Mouse (Mus musculus): ENCODE measurements around the gene Mmel1.

Gene Mmel1

DNA sequence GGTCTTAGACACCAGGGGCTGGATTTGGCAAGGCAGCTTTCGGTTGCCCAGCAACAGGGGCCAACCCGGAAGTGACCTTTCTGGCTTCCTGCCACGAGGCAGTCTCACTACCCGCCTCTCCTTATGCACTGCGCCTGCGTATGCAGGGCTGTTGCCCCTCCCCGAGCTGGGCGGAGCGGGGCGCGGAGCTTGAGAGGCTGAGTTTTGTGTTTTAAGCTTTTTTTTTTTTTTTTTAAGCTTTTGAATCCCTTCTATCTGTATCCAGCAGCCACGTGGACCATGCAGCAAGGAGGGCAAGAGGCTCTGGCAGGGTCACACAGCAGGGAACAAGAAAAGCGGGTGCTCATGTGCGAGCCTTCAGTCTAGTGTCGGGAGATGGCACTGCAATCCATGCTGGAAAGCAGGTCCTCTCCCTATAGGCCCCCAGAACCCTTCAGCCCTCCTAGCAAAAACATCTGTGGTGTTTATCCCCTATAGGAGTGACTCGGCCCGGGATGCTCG, 5.1 kb upstream of the Mmel1 start:
- in situ Hi-C loops (cut with MseI, MboI): no loop called here

GRCm38 (mm10) chr4:154864961-154865760, 4.2 kb upstream of the Mmel1 start:
- in situ Hi-C loops (cut with MseI, MboI): no loop called here

DNA sequence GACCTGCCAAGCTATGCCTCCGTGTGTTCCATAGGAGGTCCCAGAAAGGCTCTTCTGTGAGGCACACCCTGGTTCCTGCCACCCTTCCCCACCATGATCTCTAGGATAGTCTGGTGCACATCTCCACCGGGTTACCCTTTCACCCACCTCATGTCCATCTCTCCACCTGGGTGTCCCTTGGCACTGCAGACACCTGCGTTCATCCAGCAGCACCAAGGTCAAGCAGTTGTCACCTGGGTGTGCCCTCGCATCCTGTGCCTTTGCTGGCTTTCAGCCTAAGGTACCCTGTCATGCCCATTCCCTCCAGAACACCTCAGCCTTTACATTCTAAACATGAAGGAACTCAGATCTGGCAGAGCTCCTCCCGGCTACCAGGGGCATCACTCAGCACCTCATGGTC, 3.0 kb upstream of the Mmel1 start:
- in situ Hi-C loops (cut with MseI, MboI): no loop called here

GRCm38 (mm10) chr4:154867257-154867656, 2.1 kb upstream of the Mmel1 start:
- in situ Hi-C loops (cut with MseI, MboI): no loop called here

DNA sequence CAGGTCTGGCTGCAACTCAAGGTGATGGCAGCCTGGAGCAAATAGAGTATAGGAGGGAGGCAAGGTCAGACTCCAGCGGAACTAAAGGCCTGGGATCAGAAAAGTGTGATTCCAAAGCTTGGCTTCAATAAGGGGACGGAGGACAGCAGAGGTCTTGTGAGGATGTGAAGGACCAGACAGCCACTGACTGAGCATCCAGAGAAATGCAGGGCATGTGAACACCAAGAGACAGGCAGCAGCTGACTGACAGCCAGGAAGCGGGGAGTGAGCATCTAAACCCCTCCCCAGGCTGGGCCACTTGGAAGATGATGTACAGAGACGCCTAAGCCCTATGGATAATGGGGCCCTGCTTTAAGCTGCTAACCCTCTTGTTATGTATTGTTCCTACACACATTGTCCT, 1.3 kb downstream of the Mmel1 start:
- in situ Hi-C loops (cut with MseI, MboI): loop anchor here in 1 of 2 experiments (10.0 kb wide), 1 partner anchor 74 kb away; no protein-coding TSS in a partner anchor

DNA sequence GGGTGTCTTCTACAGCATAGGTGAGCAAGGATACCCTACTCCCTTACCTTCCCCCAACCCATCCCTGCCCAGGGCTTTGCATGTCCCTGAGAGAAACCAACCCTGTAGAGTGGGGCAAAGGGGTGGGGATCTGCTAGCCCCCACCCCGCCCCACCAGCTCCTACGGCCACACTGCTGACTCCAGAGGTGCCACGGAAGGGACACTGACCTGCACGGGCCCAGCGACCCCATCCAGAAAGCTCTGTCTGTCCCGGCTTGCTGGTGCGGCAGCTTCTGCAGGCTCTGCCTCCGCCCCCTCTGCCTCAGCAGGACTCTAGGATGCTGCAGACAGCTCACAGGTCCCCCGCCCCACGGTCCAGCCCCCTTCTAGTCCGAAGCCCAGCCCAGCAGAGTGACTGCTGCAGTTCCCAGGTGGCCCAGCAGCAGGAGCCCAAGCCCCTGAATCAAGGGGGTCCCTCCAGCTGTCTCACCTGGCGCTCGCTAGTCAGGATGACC, 2.4 kb downstream of the Mmel1 start:
- in situ Hi-C loops (cut with MseI, MboI): loop anchor here in 1 of 2 experiments (10.0 kb wide), 1 partner anchor 73 kb away; no protein-coding TSS in a partner anchor

DNA sequence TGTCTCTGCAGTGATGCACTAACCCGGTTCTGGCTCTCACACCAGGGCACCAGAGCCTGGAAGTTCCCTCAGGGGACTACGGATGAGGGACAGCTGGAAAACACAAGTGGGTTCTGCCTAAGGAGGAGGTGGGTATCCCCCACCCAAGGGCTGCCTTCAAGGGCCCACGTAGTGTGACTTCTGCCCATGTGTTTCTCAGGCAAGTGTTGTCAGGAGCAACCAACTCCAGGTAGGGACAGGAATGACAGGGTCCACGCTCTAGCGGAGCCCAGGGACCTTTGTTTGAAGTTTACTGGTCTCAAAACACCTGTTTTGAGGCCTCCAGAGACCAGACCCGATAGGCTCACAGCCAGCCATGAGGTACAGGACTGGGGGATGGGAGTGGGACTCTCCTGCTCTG, 3.8 kb downstream of the Mmel1 start:
- in situ Hi-C loops (cut with MseI, MboI): loop anchor here in 1 of 2 experiments (10.0 kb wide), 1 partner anchor 72 kb away; no protein-coding TSS in a partner anchor

- in situ Hi-C loops (cut with MseI, MboI): loop anchor here (5.0 to 10.0 kb wide), 3 partner anchors 64 to 184 kb away; no protein-coding TSS in a partner anchor
These were observed 8.6 kb downstream of the Mmel1 start for GRCm38 (mm10) chr4:154877864-154878548.

DNA sequence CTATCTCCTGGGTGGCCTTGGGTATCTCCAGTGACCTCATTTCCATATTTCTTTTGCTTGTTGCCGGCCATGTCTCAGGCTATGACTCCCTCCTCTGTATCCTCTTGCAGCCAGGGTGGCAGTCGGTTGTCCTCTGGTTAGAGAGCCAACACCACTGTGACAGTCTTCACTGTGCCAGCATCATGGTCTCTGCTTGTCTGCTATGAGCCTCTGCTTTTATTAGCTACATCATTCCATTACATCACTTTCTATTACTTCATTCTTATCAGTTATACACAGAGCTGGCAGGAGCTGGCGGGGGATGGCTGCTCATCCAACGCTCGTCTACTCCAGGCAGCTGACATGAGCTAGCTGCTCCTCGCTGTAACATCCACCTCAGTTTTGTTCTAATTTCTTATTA, 11.3 kb downstream of the Mmel1 start:
- in situ Hi-C loops (cut with MseI, MboI): no loop called here

DNA sequence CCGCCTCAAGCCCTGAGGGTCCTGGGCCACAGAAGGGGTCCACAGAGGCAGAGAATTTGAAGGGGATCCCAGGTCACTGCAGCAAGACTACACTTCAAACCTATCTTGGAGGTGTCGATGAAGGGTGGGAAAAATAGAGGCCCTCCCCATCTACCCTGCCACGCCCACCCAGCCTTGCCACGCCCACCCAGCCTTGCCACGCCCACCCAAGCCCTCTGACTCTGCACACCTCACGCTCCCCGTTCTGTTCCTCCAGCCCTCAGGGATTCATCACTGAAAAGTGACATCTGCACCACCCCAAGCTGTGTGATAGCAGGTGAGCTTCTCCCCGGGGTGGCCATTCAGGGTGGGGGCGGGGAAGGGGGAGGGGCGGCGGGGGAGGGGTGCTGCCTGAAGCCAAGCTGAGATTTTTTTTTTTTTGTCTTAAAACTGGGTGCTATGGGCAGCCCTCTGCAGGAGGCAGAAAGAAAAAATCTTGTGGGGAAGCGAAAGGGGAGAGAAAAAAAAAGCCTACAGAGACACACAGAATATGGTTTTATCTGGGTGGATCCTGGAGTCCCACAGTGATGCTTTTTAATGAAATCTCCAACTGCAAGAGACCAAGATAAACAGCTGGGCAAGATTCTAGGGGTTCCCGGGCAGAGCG, 12.8 kb downstream of the Mmel1 start:
- in situ Hi-C loops (cut with MseI, MboI): no loop called here

GRCm38 (mm10) chr4:154885416-154885815, 16.0 kb downstream of the Mmel1 start:
- in situ Hi-C loops (cut with MseI, MboI): no loop called here

- in situ Hi-C loops (cut with MseI, MboI): no loop called here
These were observed 17.6 kb downstream of the Mmel1 start for GRCm38 (mm10) chr4:154886876-154887592.

DNA sequence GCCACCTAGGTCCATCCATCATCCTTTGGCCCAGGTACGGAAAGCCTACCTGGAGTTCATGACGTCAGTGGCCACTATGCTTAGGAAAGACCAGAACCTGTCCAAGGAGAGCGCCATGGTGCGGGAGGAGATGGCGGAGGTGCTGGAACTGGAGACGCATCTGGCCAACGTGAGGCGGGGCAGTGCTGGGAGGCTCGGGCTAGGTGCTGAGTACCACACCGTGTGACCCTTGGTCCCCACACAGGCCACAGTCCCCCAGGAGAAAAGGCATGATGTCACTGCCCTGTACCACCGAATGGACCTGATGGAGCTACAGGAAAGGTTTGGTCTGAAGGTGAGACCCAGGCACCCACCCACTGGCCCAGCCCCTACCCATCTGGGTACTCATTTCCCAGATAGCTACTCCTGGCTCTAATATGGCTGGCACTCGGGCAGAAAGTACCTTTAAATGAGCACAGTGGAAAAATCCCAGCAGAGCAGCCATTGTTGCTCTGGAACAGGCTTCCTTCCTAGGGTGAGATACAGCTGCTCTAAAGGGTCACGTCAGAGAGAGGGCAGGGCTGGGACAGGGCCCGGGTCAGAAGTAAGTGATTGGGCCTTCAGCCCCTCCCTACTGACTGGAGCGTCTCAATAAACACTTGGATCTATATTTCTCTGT, 18.3 kb downstream of the Mmel1 start:
- in situ Hi-C loops (cut with MseI, MboI): no loop called here

GRCm38 (mm10) chr4:154890887-154891286, 21.5 kb downstream of the Mmel1 start:
- in situ Hi-C loops (cut with MseI, MboI): no loop called here

DNA sequence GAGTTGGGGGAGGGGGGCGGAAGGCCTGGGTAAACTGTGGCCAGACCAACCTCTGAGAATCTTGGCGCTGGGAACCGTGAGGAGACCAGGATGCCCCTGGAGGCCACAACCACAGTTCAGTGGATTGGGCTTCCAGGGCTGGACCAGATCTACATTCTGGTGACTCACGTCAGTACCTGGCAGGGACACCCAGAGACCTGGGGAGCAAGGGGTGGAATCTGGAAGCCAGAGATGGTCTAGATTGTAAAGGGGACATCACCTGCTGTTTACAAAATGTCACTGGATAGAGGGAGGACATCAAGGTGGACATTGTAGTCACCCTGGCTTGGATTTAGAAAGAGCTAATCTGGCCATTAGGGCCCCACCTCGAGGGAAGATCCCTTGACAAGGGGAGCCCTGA, 26.2 kb downstream of the Mmel1 start:
- in situ Hi-C loops (cut with MseI, MboI): no loop called here

- in situ Hi-C loops (cut with MseI, MboI): no loop called here
These were observed 28.5 kb downstream of the Mmel1 start for GRCm38 (mm10) chr4:154897676-154898465.

- in situ Hi-C loops (cut with MseI, MboI): no loop called here
These were observed 29.4 kb downstream of the Mmel1 start, which contains the start of gene Fam213b for GRCm38 (mm10) chr4:154898506-154899446. Gene Fam213b (minus strand): TSS chr4:154899135.

GRCm38 (mm10) chr4:154902371-154902770, 33.0 kb downstream of the Mmel1 start:
- in situ Hi-C loops (cut with MseI, MboI): no loop called here

Measured in mouse trophoblast stem cell (cell line).